Mouse (Mus musculus) c-Kit-negative CD71-positive TER-119-positive erythroid progenitor cells, embryonic 14.5 days (primary cell): ENCODE measurements around the gene Olfr794.

ENCODE experiments used
- DNase-seq: peaks from one replicate; pipeline ENCODE4 v3.0.0-alpha.2; 2013; ENCODE audit warnings: low read depth, low spot score

Gene Olfr794

DNA sequence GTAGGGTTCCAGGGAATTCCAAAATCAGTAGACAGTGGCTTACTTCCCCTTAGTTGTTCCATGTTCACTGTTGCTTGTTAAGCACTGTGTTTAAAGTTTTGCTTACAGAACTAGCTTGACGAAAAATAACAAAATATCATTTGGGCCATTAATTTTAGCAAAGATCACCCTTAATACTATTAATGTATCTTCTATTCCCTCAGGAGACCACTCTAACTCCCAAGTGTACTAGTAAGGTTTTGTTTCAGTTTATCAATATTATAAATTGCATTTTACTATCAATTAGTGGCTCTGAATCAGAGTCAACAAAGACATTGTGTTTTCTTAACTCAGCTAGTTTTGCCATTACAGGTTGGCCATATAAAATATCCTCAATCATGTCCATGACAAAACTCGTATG, at the start of gene Olfr794:
Olfr794 (plus strand) TSS at position 301 of the 400 bp plus-strand sequence.
- no peak for DNase-seq

DNA sequence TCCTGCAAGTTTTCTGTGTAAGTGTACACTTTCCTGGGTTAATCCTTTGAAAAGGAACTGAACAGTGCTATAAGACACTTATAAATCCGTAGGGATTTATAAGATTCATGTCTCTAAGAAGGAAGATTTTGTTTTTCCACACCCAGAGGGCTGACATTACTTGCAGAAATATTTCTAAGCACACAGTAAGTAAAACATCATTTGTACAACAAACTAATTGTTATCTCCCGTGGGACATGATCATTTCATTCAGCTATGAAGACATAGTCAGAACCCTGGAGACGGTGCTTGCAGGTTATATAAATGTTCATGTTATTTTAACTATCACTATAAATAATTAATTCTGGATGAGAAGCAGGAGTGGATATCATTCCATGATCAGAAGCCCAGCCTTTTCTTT, 46.0 kb upstream of the Olfr794 start, which contains the start of gene Olfr791:
Olfr791 (plus strand) TSS at position 301 of the 400 bp plus-strand sequence.
- no peak for DNase-seq

DNA sequence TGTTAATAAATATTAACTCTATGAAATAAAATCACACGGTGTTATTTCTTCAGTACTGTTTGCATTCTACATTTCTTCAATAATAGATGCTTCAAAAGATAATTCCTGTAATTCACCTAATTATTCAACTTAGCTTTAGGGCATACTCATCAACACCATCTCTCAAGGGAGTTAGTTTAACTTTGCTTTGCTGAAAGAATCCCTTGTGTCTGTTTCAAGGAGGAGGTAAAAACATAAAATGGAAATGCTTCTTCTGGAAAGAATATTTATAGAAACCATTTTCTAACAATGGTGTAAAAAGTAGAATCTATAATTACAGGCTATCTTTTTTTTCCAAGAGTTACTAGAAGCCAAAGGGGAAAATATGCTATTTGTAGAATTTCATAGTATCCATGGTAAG, 28.6 kb upstream of the Olfr794 start, which contains the start of gene Olfr792:
Olfr792 (plus strand) TSS at position 301 of the 400 bp plus-strand sequence.
- no peak for DNase-seq

DNA sequence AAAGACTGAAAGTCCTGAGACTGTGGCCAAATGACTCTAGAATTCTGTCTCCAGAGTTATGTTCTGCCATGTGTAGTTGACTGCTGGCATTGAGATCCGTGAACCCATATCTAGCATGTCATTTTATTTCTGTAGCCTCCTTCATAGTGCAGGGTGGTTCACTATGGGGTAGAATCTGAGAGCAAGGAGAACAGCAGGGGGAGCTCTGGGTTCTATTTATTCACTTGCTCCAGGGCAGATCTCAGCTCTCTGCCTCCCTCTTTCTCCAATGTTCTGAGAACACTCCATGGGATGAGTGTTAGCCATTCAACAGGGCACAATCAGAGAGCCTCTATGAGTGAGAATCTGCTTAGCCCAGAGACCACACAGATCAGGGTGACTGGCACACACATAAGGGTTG, 18.1 kb upstream of the Olfr794 start:
- no peak for DNase-seq

DNA sequence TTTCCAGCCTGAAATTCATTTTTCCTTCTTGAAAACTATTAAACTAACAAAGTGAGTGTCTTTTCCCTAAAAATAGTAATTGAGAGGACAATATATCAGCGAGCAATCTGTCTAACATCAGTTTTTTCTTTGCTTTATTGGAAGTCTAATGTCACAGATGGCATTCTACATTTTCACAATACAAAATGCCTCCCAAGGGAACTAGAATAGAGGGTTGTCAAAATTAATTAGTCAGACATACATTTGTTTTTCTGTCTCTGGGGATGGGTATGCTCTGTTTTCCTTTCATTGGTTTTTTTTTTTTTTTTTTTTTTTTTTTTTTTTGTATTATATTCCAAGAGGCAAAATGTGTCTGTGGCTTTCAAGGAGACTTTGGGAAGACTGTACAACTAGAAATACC, 9.6 kb downstream of the Olfr794 start:
- no peak for DNase-seq

DNA sequence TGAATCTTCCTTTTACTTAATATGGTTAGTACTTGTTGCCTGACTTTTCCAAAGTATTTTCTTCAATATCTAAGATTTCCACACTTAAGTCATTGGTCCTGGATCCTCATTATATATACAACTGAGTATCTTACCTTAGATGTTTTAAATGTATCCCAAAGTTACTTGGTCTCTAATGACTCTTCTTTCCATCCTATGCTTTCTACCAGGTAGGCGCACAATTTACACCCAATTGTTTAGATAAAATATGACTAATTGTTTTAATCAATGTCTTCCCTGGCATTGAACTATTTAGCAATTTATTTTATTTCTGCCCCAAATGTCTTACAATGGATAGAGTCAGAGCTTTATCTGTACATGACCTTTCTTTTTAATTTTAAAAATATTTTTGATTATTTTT, 45.0 kb downstream of the Olfr794 start, which contains the start of gene Olfr796:
Olfr796 (minus strand) TSS at position 101 of the 400 bp plus-strand sequence.
- DNase-seq: no peak

DNA sequence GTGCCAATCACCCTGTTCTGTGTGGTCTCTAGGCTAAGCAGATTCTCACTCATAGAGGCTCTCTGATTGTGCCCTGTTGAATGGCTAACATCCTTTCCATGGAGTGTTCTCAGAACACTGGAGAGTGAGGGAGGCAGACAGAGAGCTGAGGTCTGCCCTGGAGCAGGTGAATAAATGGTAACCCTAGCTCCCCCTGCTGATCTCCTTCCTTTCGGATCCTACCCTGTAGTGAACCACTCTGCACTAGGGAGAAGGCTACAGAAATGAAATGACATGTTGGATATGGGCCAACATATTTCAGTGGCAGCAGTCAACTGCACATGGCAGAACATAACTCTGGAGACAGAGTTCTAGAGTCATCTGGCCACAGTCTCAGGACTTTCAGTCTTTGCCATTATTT, 54.3 kb downstream of the Olfr794 start:
- no peak for DNase-seq
